Mouse (Mus musculus): ENCODE results near the gene Fgfr1op2. TPM values are rescaled to one million over a fixed set of nuclear protein-coding genes. Genes with fewer than 3 reads are reported as not detected.

Gene Fgfr1op2
- 53.8 and 55.8 TPM in 2 replicates for polyA plus RNA-seq (2015; fragmentation: Nextera tagmentation; extraction: Ambion mirVana)

GRCm38 (mm10) chr6:146576903-146577302 lies at the start of gene Fgfr1op2:
Fgfr1op2 (plus strand) TSS chr6:146577203.
- Histone ChIP-seq H3K27me3 (no peaks in the 10 kb centered on the region), H3K36me3 (0 out of 2 replicates have a peak, but pooled peaks cover 3% of the 10 kb centered on the region), H3K4me1 (peaks cover 42% of the 10 kb centered on the region), H3K4me3 (peak within 1 kb of the TSS; percentile 74), H3K9ac (replicated peaks) (peak within 1 kb of the TSS; percentile 92), H3K27ac (replicated peaks) (peak within 1 kb of the TSS; percentile 99), H3K4me2 (replicated peaks) (peak within 1 kb of the TSS; percentile 72), H3K9me3 (no peaks in the 10 kb centered on the region)
- ATAC-seq (replicated peaks), result no peak
- 2% methylated on average over 13 of the region's 13 CpGs for whole genome bisulfite sequencing

- Histone ChIP-seq H3K4me2 (replicated peaks) (no peak overlapping the region), H3K27me3 (no peaks in the 10 kb centered on the region), H3K9me3 (no peaks in the 10 kb centered on the region), H3K36me3 (no peaks in the 10 kb centered on the region), H3K27ac (replicated peaks) (no peak overlapping the region), H3K4me1 (no peaks in the 10 kb centered on the region), H3K4me3 (no peak overlapping the region), H3K9ac (replicated peaks) (no peak overlapping the region)
- WGBS, result 92% methylated on average over 2 of the region's 2 CpGs
- no peak for ATAC-seq (replicated peaks)
Measured at GRCm38 (mm10) chr6:146527537-146527936, 49.5 kb upstream of the Fgfr1op2 start.

- Histone ChIP-seq H3K9me3 (no peaks in the 10 kb centered on the region), H3K27me3 (no peaks in the 10 kb centered on the region), H3K9ac (replicated peaks) (no peak overlapping the region), H3K4me2 (replicated peaks) (no peak overlapping the region), H3K4me3 (no peak overlapping the region), H3K27ac (replicated peaks) (no peak overlapping the region), H3K4me1 (no peaks in the 10 kb centered on the region), H3K36me3 (no peaks in the 10 kb centered on the region)
- 88% methylated on average over 7 of the region's 7 CpGs for WGBS
- ATAC-seq (replicated peaks), result no peak
Measured at GRCm38 (mm10) chr6:146530363-146530762, 46.6 kb upstream of the Fgfr1op2 start.

- no peaks in the 10 kb centered on the region for H3K4me1 ChIP-seq
- no peak overlapping the region for H3K27ac ChIP-seq (replicated peaks)
- no peak for ATAC-seq (replicated peaks)
- H3K4me3 ChIP-seq, result no peak overlapping the region
- 87% methylated on average over 5 of the region's 5 CpGs for WGBS
- no peaks in the 10 kb centered on the region for H3K27me3 ChIP-seq
- no peaks in the 10 kb centered on the region for H3K36me3 ChIP-seq
- no peak overlapping the region for H3K9ac ChIP-seq (replicated peaks)
- no peaks in the 10 kb centered on the region for H3K9me3 ChIP-seq
- H3K4me2 ChIP-seq (replicated peaks), result no peak overlapping the region
Measured at GRCm38 (mm10) chr6:146530769-146531168, 46.2 kb upstream of the Fgfr1op2 start.

- Histone ChIP-seq H3K9ac (replicated peaks) (no peak overlapping the region), H3K27ac (replicated peaks) (no peak overlapping the region), H3K4me1 (no peaks in the 10 kb centered on the region), H3K4me3 (no peak overlapping the region), H3K27me3 (no peaks in the 10 kb centered on the region), H3K9me3 (no peaks in the 10 kb centered on the region), H3K36me3 (no peaks in the 10 kb centered on the region), H3K4me2 (replicated peaks) (no peak overlapping the region)
- no peak for ATAC-seq (replicated peaks)
- 93% methylated on average over 4 of the region's 4 CpGs for WGBS
Measured at GRCm38 (mm10) chr6:146533146-146533545, 43.9 kb upstream of the Fgfr1op2 start.

- no peak overlapping the region for H3K4me2 ChIP-seq (replicated peaks)
- WGBS, result 92% methylated on average over 5 of the region's 5 CpGs
- H3K27ac ChIP-seq (replicated peaks), result no peak overlapping the region
- ATAC-seq (replicated peaks), result no peak
- H3K36me3 ChIP-seq, result no peaks in the 10 kb centered on the region
- no peaks in the 10 kb centered on the region for H3K4me1 ChIP-seq
- H3K9ac ChIP-seq (replicated peaks), result no peak overlapping the region
- no peaks in the 10 kb centered on the region for H3K9me3 ChIP-seq
- no peak overlapping the region for H3K4me3 ChIP-seq
- H3K27me3 ChIP-seq, result no peaks in the 10 kb centered on the region
Measured at GRCm38 (mm10) chr6:146535501-146535900, 41.5 kb upstream of the Fgfr1op2 start.

- Histone ChIP-seq H3K4me1 (no peaks in the 10 kb centered on the region), H3K4me3 (no peak overlapping the region), H3K27ac (replicated peaks) (no peak overlapping the region), H3K27me3 (no peaks in the 10 kb centered on the region), H3K9ac (replicated peaks) (no peak overlapping the region), H3K4me2 (replicated peaks) (no peak overlapping the region), H3K9me3 (no peaks in the 10 kb centered on the region), H3K36me3 (no peaks in the 10 kb centered on the region)
- no peak for ATAC-seq (replicated peaks)
- 96% methylated on average over 4 of the region's 4 CpGs for WGBS
Measured at GRCm38 (mm10) chr6:146537111-146537510, 39.9 kb upstream of the Fgfr1op2 start.

GRCm38 (mm10) chr6:146538071-146538470 lies 38.9 kb upstream of the Fgfr1op2 start:
- H3K4me3 ChIP-seq, result no peak overlapping the region
- H3K27me3 ChIP-seq, result no peaks in the 10 kb centered on the region
- H3K27ac ChIP-seq (replicated peaks), result no peak overlapping the region
- no peaks in the 10 kb centered on the region for H3K9me3 ChIP-seq
- 78% methylated on average over 2 of the region's 2 CpGs for WGBS
- no peak overlapping the region for H3K9ac ChIP-seq (replicated peaks)
- no peaks in the 10 kb centered on the region for H3K4me1 ChIP-seq
- no peaks in the 10 kb centered on the region for H3K36me3 ChIP-seq
- H3K4me2 ChIP-seq (replicated peaks), result no peak overlapping the region
- no peak for ATAC-seq (replicated peaks)

- Histone ChIP-seq H3K27me3 (no peaks in the 10 kb centered on the region), H3K9me3 (no peaks in the 10 kb centered on the region), H3K4me2 (replicated peaks) (no peak overlapping the region), H3K27ac (replicated peaks) (no peak overlapping the region), H3K36me3 (no peaks in the 10 kb centered on the region), H3K9ac (replicated peaks) (no peak overlapping the region), H3K4me3 (no peak overlapping the region), H3K4me1 (no peaks in the 10 kb centered on the region)
- 52% methylated on average over 4 of the region's 4 CpGs for WGBS
- ATAC-seq (replicated peaks), result no peak
Measured at GRCm38 (mm10) chr6:146538661-146539060, 38.3 kb upstream of the Fgfr1op2 start.

- Histone ChIP-seq H3K9ac (replicated peaks) (no peak overlapping the region), H3K4me3 (no peak overlapping the region), H3K9me3 (no peaks in the 10 kb centered on the region), H3K36me3 (no peaks in the 10 kb centered on the region), H3K27me3 (no peaks in the 10 kb centered on the region), H3K4me2 (replicated peaks) (no peak overlapping the region), H3K4me1 (no peaks in the 10 kb centered on the region), H3K27ac (replicated peaks) (no peak overlapping the region)
- 86% methylated on average over 3 of the region's 3 CpGs for WGBS
- no peak for ATAC-seq (replicated peaks)
Measured at GRCm38 (mm10) chr6:146540386-146540785, 36.6 kb upstream of the Fgfr1op2 start.

GRCm38 (mm10) chr6:146544622-146545021 lies 32.4 kb upstream of the Fgfr1op2 start:
- no peak for ATAC-seq (replicated peaks)
- H3K9ac ChIP-seq (replicated peaks), result no peak overlapping the region
- no peak overlapping the region for H3K4me2 ChIP-seq (replicated peaks)
- H3K27ac ChIP-seq (replicated peaks), result no peak overlapping the region
- no peaks in the 10 kb centered on the region for H3K4me1 ChIP-seq
- H3K4me3 ChIP-seq, result no peak overlapping the region
- 93% methylated on average over 1 of the region's 1 CpGs for WGBS
- no peaks in the 10 kb centered on the region for H3K9me3 ChIP-seq
- H3K36me3 ChIP-seq, result peaks cover 15% of the 10 kb centered on the region
- no peaks in the 10 kb centered on the region for H3K27me3 ChIP-seq

- Histone ChIP-seq H3K9ac (replicated peaks) (no peak overlapping the region), H3K4me1 (no peaks in the 10 kb centered on the region), H3K36me3 (peaks cover 21% of the 10 kb centered on the region), H3K27me3 (no peaks in the 10 kb centered on the region), H3K4me2 (replicated peaks) (no peak overlapping the region), H3K9me3 (no peaks in the 10 kb centered on the region), H3K27ac (replicated peaks) (no peak overlapping the region), H3K4me3 (no peak overlapping the region)
- no peak for ATAC-seq (replicated peaks)
- WGBS, result 86% methylated on average over 5 of the region's 5 CpGs
Measured at GRCm38 (mm10) chr6:146545289-146545865, 31.6 kb upstream of the Fgfr1op2 start.

- Histone ChIP-seq H3K9me3 (no peaks in the 10 kb centered on the region), H3K27me3 (no peaks in the 10 kb centered on the region), H3K4me3 (no peak overlapping the region), H3K4me1 (no peaks in the 10 kb centered on the region), H3K4me2 (replicated peaks) (no peak overlapping the region), H3K36me3 (peaks cover 65% of the 10 kb centered on the region), H3K9ac (replicated peaks) (no peak overlapping the region), H3K27ac (replicated peaks) (no peak overlapping the region)
- no peak for ATAC-seq (replicated peaks)
- 89% methylated on average over 2 of the region's 2 CpGs for WGBS
Measured at GRCm38 (mm10) chr6:146550421-146550820, 26.6 kb upstream of the Fgfr1op2 start.

Data from forebrain, embryonic 15.5 days (tissue).